Mouse (Mus musculus) urinary bladder, adult 18-20 months (tissue): ENCODE measurements around the gene Glra4.

Source experiments
- DNase-seq, 2 experiments: peaks; one replicate each; pipeline ENCODE4 v3.0.0; 2022; ENCODE audit warnings: low spot score in 2 of 2, mixed read lengths in 2 of 2

The Glra4 gene

GRCm38 (mm10) chrX:136780041-136780440 is at the start of gene Glra4:
Glra4 (minus strand) TSS chrX:136780141.
- DNase-seq: no peak

GRCm38 (mm10) chrX:136828610-136829009 is 48.7 kb upstream of the Glra4 start:
- DNase-seq: no peak

GRCm38 (mm10) chrX:136825016-136825415 is 45.1 kb upstream of the Glra4 start:
- no peak for DNase-seq

GRCm38 (mm10) chrX:136822371-136822770 is 42.4 kb upstream of the Glra4 start, which contains the start of gene Plp1:
Plp1 (plus strand) TSS chrX:136822671.
- DNase-seq: no peak

GRCm38 (mm10) chrX:136820250-136820649 is 40.3 kb upstream of the Glra4 start:
- peak; percentile 5 to 50 for DNase-seq

- DNase-seq: peak in 1 of 2 experiments; percentile 6
Measured at GRCm38 (mm10) chrX:136819752-136820151, 39.8 kb upstream of the Glra4 start.

GRCm38 (mm10) chrX:136797223-136797622 is 17.3 kb upstream of the Glra4 start:
- DNase-seq: no peak

- DNase-seq: no peak
Measured at GRCm38 (mm10) chrX:136789446-136789845, 9.5 kb upstream of the Glra4 start.

- DNase-seq: no peak
Measured at GRCm38 (mm10) chrX:136779262-136779661, 679 bp downstream of the Glra4 start.

GRCm38 (mm10) chrX:136778046-136778445 is 1.9 kb downstream of the Glra4 start:
- no peak for DNase-seq

GRCm38 (mm10) chrX:136773035-136773434 is 6.9 kb downstream of the Glra4 start:
- no peak for DNase-seq

GRCm38 (mm10) chrX:136761103-136762074 is 18.6 kb downstream of the Glra4 start:
- no peak for DNase-seq

- no peak for DNase-seq
Measured at GRCm38 (mm10) chrX:136755464-136755863, 24.5 kb downstream of the Glra4 start.

GRCm38 (mm10) chrX:136749329-136749728 is 30.6 kb downstream of the Glra4 start:
- DNase-seq: no peak

- no peak for DNase-seq
Measured at GRCm38 (mm10) chrX:136744663-136745062, 35.3 kb downstream of the Glra4 start.

GRCm38 (mm10) chrX:136743459-136743858 is 36.5 kb downstream of the Glra4 start, which contains the start of gene Morf4l2:
Morf4l2 (minus strand) TSS chrX:136743690.
- no peak for DNase-seq

- DNase-seq: peak; percentile 8 to 37
Measured at GRCm38 (mm10) chrX:136742661-136743103, 37.3 kb downstream of the Glra4 start.

GRCm38 (mm10) chrX:136742241-136742640 is 37.7 kb downstream of the Glra4 start:
- DNase-seq: peak in 1 of 2 experiments; percentile 9

GRCm38 (mm10) chrX:136741651-136742201 is 38.2 kb downstream of the Glra4 start:
- DNase-seq: peak; percentile 63 to 66

GRCm38 (mm10) chrX:136740791-136741650 is 38.9 kb downstream of the Glra4 start:
- DNase-seq: peak; percentile 52 to 89

- no peak for DNase-seq
Measured at GRCm38 (mm10) chrX:136740087-136740790, 39.7 kb downstream of the Glra4 start.
